Mouse (Mus musculus) adipocyte (in vitro differentiated cells): ENCODE measurements around the gene Plscr3.

ENCODE experiments used
- DNase-seq: peaks from one replicate; pipeline ENCODE4 v3.0.0-alpha.2; 2016; ENCODE audit warnings: low spot score

Plscr3 gene

DNA sequence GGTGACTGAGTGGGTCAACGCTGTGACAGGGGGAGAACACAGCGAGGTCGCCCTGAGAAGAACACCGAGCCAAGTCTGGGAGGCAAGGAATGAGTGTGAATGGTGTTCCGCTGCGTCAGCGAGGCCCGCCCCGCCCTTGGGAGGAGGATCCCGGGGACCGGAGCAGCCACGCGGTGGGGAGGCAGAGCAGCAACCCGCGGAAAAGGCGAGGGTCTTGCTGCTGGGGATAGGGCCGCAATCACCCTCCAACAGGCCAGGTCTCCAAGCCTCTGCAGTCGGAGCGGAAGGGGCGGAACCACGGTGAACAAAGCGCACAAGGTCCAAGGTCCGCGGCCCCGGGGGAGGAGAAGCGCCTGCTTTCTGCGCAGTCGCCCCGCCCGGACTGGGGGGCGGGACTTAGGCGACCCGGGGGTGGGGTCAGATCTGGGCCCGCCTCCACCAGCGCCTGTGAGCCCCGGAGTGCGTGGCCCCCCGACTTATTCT lies at the start of gene Plscr3:
TSS of gene Plscr3 (plus strand) at position 179 of the 483 bp plus-strand sequence.
- DNase-seq = peak; percentile 86

GRCm38 (mm10) chr11:69797924-69798323 lies 48.3 kb upstream of the Plscr3 start:
- no peak for DNase-seq

- DNase-seq = no peak
These were observed 46.6 kb upstream of the Plscr3 start for GRCm38 (mm10) chr11:69799394-69800137.

DNA sequence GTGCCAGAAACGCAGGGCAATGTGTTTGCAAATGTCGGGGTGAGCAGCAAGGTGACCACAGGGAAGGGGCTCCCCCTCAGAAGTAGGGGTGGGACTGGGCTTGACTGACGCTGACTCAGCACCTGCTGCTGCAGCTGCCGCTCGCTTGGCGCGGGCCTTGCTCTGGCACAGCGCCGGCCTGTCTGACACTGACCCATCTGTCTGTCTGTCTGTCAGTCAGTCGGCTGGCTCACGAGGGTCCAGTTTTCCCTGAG lies 46.1 kb upstream of the Plscr3 start:
- DNase-seq = no peak

GRCm38 (mm10) chr11:69800392-69801197 lies 45.6 kb upstream of the Plscr3 start:
- DNase-seq = no peak

DNA sequence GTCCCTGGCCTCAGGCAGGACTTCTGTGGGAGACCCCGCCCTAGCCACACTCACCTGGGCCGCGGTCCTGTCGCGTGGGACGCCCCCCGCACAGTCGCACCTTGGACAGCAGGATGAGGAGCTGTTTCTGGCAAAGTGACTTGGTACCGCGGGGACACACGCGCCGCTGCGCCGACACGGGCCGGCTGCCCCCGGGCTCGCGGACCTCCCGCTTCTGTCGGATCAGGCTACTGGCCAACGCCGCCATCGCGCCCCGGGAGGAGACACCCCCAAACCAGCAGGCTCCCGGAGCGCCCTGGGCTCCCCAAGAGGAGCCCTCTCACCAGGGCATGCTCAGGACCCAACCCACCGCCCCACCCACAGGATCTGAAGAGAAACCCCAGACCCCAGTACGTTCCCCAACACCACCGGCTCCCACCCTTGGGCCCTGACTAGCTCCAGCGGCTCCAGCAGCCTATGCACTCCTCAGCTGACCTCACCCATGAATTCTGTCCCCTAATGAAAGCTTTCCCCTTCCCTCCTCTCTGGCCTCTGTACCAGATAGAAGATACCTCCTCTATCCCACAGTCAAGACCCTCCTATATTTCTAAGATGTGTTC lies 44.7 kb upstream of the Plscr3 start, which contains the start of gene Fgf11:
TSS of gene Fgf11 (minus strand) at position 479 of the 599 bp plus-strand sequence.
- DNase-seq = no peak

GRCm38 (mm10) chr11:69802648-69803105 lies 43.5 kb upstream of the Plscr3 start:
- no peak for DNase-seq

- no peak for DNase-seq
These were observed 42.8 kb upstream of the Plscr3 start for GRCm38 (mm10) chr11:69803328-69803727.

DNA sequence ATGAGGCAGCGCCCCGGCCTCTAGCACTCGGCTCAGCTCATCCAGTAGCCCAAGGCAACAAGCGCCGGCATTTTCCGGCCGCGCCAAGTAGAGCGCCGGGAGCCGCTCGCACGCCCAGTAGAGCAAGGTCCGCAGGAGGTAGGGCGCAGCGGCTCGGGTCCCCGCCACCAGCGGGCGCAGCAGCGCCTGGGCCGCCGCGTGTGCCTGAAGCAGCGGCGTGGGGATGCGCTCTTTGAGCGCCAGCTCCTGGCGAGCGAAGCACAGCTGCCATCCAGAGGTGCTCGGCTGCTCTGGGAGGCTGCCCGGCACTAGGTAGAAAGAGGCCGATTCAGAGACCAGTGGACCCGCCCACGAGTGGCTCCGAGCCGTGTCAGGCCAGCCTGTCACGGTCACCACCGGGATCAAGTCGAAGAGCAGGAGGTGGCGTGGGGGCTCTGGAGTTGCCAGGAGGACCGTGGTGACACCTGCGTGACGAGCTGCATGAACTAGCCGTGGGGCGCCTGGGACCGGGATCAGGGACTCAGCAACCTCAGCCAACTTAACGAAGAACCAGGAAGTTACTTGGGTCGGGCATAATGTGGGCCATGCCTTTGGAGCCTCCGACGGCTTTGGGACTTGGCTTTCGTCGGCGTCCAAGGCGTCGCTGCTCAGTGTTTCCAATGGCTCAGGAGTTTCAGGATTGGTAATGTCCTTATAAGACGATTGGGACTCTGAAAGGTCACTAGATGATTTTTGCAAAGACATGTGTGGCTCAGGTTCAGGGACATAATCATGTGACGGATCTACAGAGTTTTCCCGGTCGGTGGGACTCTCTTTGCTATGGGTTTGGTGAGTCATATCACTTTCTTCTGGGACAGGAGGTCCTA lies 42.2 kb upstream of the Plscr3 start:
- peak; percentile 61 for DNase-seq

- no peak for DNase-seq
These were observed 41.6 kb upstream of the Plscr3 start for GRCm38 (mm10) chr11:69804652-69804940.

GRCm38 (mm10) chr11:69804972-69805909 lies 40.9 kb upstream of the Plscr3 start, which contains the start of gene Tmem102:
Gene Tmem102 (minus strand): TSS chr11:69805624.
- no peak for DNase-seq

DNA sequence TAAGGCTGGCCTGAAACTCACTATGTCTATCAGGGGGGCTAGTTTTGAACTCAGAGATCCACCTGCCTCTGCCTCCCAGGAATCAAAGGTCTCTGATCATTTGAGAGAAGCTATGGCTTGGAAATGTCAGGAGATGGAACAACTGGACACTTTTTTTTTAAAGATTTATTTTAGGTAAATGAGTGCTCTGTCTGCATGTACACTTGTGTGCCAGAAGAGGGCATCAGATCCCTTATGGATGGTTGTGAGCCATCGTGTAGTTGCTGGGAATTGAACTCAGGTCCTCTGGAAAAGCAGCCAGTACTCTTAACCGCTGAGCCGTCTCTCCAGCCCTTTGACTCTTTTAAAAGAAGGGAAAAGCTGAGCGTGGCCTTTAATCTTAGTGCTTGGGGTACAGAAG lies 39.8 kb upstream of the Plscr3 start:
- DNase-seq = no peak

DNA sequence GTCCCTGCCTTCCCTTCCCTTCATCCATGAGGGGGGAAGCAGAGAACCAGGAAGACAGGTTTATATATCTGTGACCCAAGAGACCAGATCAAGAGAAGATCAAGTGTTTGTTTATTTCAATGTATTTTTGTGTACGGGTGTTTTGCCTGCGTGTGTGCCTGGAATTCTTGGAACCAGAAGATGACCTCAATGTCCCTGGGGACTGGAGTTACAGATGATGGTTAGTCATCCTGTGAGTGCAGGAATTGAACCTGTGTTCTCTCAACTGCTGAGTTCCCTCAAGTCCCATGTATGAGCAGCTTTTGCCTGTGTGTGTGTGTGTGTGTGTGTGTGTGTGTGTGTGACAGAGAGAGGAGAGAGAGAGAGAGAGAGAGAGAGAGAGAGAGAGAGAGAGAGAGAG lies 38.5 kb upstream of the Plscr3 start:
- peak; percentile 27 for DNase-seq

GRCm38 (mm10) chr11:69810280-69810679 lies 35.9 kb upstream of the Plscr3 start:
- DNase-seq = no peak

DNA sequence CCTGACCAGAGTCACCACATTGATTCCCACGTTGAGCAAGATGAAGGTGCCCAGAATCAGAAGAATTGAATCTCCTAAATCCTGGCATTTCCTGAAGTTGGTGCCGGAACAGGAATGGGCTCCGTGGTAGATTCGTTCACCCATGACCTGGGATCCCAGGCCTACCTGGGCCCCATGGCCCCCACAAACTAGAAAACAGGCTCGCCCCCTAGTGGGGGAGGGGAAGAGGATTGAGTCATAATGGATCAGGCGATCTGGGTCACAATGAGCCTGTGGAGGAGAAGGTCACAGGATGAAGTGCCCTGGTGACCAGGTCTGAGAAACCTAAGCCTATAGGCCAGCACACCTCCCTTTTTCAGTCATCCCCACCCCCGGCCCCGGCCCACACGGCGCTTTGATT lies 31.0 kb upstream of the Plscr3 start, which contains the start of gene Gm39566:
TSS of gene Gm39566 (minus strand) at position 144 of the 400 bp plus-strand sequence.
- no peak for DNase-seq

DNA sequence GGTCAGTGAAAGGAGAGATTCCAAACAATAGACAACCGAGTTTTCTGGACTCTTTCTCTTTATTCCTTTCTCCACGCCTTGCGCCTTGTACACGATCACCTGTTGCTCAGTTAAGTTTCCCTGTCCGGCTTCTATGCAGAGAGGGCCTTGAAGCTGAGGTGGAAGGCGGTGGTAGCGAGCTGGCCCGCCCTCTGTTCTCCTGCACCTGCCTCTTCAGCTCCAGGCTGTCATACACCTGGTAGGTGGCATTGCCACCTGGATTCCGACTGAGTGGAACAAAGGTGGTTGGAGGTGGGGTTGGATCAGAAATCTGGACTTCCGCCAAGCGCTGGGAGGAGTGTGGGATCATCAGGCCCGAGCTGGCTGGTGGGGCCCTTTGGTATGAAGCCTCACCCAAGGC lies 29.7 kb upstream of the Plscr3 start:
- no peak for DNase-seq

DNA sequence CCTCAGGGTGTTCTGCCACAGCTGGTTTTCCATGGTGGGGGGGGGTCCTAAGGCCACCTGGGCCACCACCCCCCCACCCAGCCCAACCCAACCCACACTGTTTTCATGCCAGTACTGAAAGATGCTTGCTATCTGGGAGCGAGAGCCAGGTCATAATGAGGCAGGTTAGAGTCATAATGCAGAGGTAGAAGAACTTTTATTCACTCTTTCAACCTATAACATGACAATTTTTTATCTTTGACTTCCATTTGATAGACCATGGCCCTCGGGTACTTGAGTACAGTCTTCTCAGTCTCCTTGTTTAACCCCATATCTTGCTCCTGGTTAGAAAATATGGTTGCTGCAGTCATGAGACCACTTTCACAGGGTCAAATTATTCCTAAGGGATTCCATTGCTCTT lies 27.8 kb upstream of the Plscr3 start, which contains the start of gene Spem2:
TSS of gene Spem2 (minus strand) at position 101 of the 400 bp plus-strand sequence.
- no peak for DNase-seq

DNA sequence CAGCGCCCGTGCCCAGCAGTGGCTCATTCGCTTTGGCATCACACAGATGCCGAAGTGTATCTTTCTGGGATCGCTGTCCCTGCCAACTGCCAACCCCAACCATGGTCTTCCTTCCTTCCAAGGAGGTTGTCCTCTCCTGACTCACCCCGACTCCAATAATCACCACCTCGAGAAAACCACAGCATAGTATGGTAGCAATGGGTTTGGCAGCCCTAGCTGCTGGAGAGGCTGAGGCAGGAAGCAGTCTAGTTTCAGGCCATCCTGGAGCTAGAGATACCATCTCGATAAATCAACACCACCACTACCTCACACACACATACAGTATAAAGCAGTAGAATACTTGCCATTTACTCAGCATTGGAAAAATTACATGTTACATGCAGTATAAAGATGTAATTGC lies 27.3 kb upstream of the Plscr3 start:
- DNase-seq = no peak

- DNase-seq = no peak
These were observed 24.1 kb upstream of the Plscr3 start, which contains the start of gene Spem1 for GRCm38 (mm10) chr11:69822080-69822479. Gene Spem1 (minus strand): TSS chr11:69822180.

- DNase-seq = no peak
These were observed 22.7 kb upstream of the Plscr3 start for GRCm38 (mm10) chr11:69823456-69823855.

DNA sequence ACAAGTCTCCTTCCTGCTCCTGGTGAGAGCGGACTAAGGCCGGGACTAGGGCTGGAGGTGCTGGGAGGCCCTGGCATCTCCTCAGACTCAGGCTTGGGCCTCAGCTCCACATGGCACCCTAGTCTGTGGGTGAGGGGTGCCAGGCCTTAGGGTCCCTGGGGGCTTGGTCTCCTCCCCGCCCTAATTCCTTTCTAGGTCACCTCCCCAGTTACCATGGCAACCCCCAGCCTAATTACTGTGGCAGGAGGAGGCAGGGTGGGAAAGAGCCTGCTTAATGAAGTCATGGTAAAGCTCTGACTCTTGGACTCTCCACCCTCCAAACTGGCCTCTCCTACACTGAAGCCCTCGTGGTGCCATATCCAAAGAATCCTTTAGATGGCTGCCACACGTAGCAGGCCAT lies 17.3 kb upstream of the Plscr3 start:
- no peak for DNase-seq
